Mouse (Mus musculus) forebrain, embryonic 14.5 days (tissue): ENCODE data around the gene Gm21970. TPM values are rescaled to one million over a fixed set of nuclear protein-coding genes. Genes with fewer than 3 reads are reported as not detected.

Source experiments
- ATAC-seq: fragments of 200-750 bp; cut with Nextera tagmentation; 2 replicates; pipeline ENCODE4 v1.8.0; 2017; ENCODE audit warnings: mild to moderate bottlenecking, moderate library complexity
- DNase-seq: peaks from one replicate; pipeline ENCODE4 v3.0.0-alpha.2; 2015; ENCODE audit warnings: low spot score
- H3K27ac ChIP-seq: fragments of 300-500 bp; sonication (generic); 2 replicates; pipeline ENCODE4 v1.5.1; 2014; ENCODE audit warnings: low read depth, mild to moderate bottlenecking, control low read depth, low read length, moderate library complexity
- H3K27me3 ChIP-seq: fragments of 300-500 bp; sonication (generic); replicated peaks from 2 replicates; pipeline ENCODE4 v1.6.1; 2014; ENCODE audit warnings: low read length, control low read depth, mixed read lengths; ENCODE audit not compliant: control insufficient read depth, insufficient read depth
- H3K36me3 ChIP-seq: fragments of 300-500 bp; sonication (generic); 2 replicates; pipeline ENCODE4 v1.6.1; 2014; ENCODE audit warnings: low read length, control low read depth; ENCODE audit not compliant: control insufficient read depth, insufficient read depth
- H3K4me1 ChIP-seq: fragments of 300-500 bp; sonication (generic); 2 replicates; pipeline ENCODE4 v1.6.1; 2014; ENCODE audit warnings: antibody characterized with exemption, low read length, control low read depth; ENCODE audit not compliant: control insufficient read depth, insufficient read depth
- H3K4me2 ChIP-seq: fragments of 300-500 bp; sonication (generic); 2 replicates; pipeline ENCODE4 v1.6.1; 2014; ENCODE audit warnings: mild to moderate bottlenecking, control low read depth, low read length
- H3K4me3 ChIP-seq: fragments of 300-500 bp; sonication (generic); 2 replicates; pipeline ENCODE4 v1.5.1; 2014; ENCODE audit warnings: low read depth, low read length, control low read depth
- H3K9ac ChIP-seq: fragments of 300-500 bp; sonication (generic); 2 replicates; pipeline ENCODE4 v1.6.1; 2014; ENCODE audit warnings: mild to moderate bottlenecking, low read length, control low read depth, moderate library complexity
- H3K9me3 ChIP-seq: fragments of 300-500 bp; sonication (generic); replicated peaks from 2 replicates; pipeline ENCODE4 v1.6.1; 2016; ENCODE audit warnings: low read length, control low read depth, mixed read lengths; ENCODE audit not compliant: control insufficient read depth
- WGBS: fragments of 180-500 bp; shearing (Covaris S2); extraction: QIAGEN DNeasy Blood & Tissue Kit; methylation state at CpG from one replicate; pipeline ENCODE4 v1.1.7; 2014; 5-methylcytosine and 5-hydroxymethylcytosine counted together
- polyA plus RNA-seq: library from polyadenylated mRNA; unstranded; fragments of >200 nt; fragmentation: Nextera tagmentation; extraction: Ambion mirVana; gene quantifications from 2 replicates; pipeline ENCODE4 v1.2.1, GENCODE M21; 2014

The Gm21970 gene
- polyA plus RNA-seq, 1 experiment from 2014 or later, result not detected

- no peaks in the 10 kb centered on the region for H3K27me3 ChIP-seq
- H3K9me3 ChIP-seq, result no peaks in the 10 kb centered on the region
- no peaks in the 10 kb centered on the region for H3K36me3 ChIP-seq
- no peak overlapping the region for H3K27ac ChIP-seq
- 69% methylated on average over 8 of the region's 8 CpGs for WGBS
- no peak overlapping the region for H3K9ac ChIP-seq
- no peaks in the 10 kb centered on the region for H3K4me1 ChIP-seq
- H3K4me3 ChIP-seq, result no peak overlapping the region
- H3K4me2 ChIP-seq, result no peak overlapping the region
- no peak for ATAC-seq
- no peak for DNase-seq
Observed at GRCm38 (mm10) chr16:91446778-91447511, 55.4 kb downstream of the Gm21970 start.

GRCm38 (mm10) chr16:91447512-91447900 is 56.0 kb downstream of the Gm21970 start:
- 82% methylated on average over 6 of the region's 6 CpGs for WGBS
- no peak overlapping the region for H3K27ac ChIP-seq
- H3K9ac ChIP-seq, result no peak overlapping the region
- no peaks in the 10 kb centered on the region for H3K4me1 ChIP-seq
- no peak overlapping the region for H3K4me2 ChIP-seq
- DNase-seq (no peak), ATAC-seq (no peak)
- H3K36me3 ChIP-seq, result no peaks in the 10 kb centered on the region
- H3K4me3 ChIP-seq, result no peak overlapping the region
- H3K27me3 ChIP-seq, result no peaks in the 10 kb centered on the region
- H3K9me3 ChIP-seq, result no peaks in the 10 kb centered on the region

- Histone ChIP-seq H3K36me3 (no peaks in the 10 kb centered on the region), H3K27me3 (no peaks in the 10 kb centered on the region), H3K4me3 (no peak overlapping the region), H3K4me2 (no peak overlapping the region), H3K9me3 (no peaks in the 10 kb centered on the region), H3K27ac (no peak overlapping the region), H3K4me1 (no peaks in the 10 kb centered on the region), H3K9ac (no peak overlapping the region)
- DNase-seq, result no peak
- no peak for ATAC-seq
- 93% methylated on average over 5 of the region's 5 CpGs for WGBS
Observed at GRCm38 (mm10) chr16:91448088-91448487, 56.6 kb downstream of the Gm21970 start.

- Histone ChIP-seq H3K4me3 (no peak overlapping the region), H3K4me1 (no peaks in the 10 kb centered on the region), H3K36me3 (no peaks in the 10 kb centered on the region), H3K4me2 (no peak overlapping the region), H3K9me3 (no peaks in the 10 kb centered on the region), H3K9ac (no peak overlapping the region), H3K27ac (no peak overlapping the region), H3K27me3 (no peaks in the 10 kb centered on the region)
- ATAC-seq (no peak), DNase-seq (no peak)
- WGBS, result 87% methylated on average over 7 of the region's 7 CpGs
Observed at GRCm38 (mm10) chr16:91448895-91449294, 57.4 kb downstream of the Gm21970 start.

GRCm38 (mm10) chr16:91450137-91451064 is 58.9 kb downstream of the Gm21970 start:
- Histone ChIP-seq H3K9ac (no peak overlapping the region), H3K27me3 (no peaks in the 10 kb centered on the region), H3K4me2 (no peak overlapping the region), H3K27ac (no peak overlapping the region), H3K9me3 (no peaks in the 10 kb centered on the region), H3K4me3 (no peak overlapping the region), H3K36me3 (no peaks in the 10 kb centered on the region), H3K4me1 (no peaks in the 10 kb centered on the region)
- ATAC-seq (no peak), DNase-seq (no peak)
- WGBS, result 84% methylated on average over 12 of the region's 12 CpGs

- H3K9ac ChIP-seq, result no peak overlapping the region
- DNase-seq, result no peak
- no peak overlapping the region for H3K27ac ChIP-seq
- no peaks in the 10 kb centered on the region for H3K27me3 ChIP-seq
- H3K4me2 ChIP-seq, result no peak overlapping the region
- H3K4me1 ChIP-seq, result no peaks in the 10 kb centered on the region
- no peaks in the 10 kb centered on the region for H3K36me3 ChIP-seq
- H3K4me3 ChIP-seq, result no peak overlapping the region
- 98% methylated on average over 2 of the region's 2 CpGs for WGBS
- H3K9me3 ChIP-seq, result no peaks in the 10 kb centered on the region
- no peak for ATAC-seq
Observed at GRCm38 (mm10) chr16:91451949-91452348, 60.4 kb downstream of the Gm21970 start.

- H3K4me1 ChIP-seq, result no peaks in the 10 kb centered on the region
- ATAC-seq (no peak), DNase-seq (no peak)
- no peaks in the 10 kb centered on the region for H3K9me3 ChIP-seq
- H3K9ac ChIP-seq, result no peak overlapping the region
- no peak overlapping the region for H3K4me2 ChIP-seq
- no peak overlapping the region for H3K4me3 ChIP-seq
- no peak overlapping the region for H3K27ac ChIP-seq
- no peaks in the 10 kb centered on the region for H3K27me3 ChIP-seq
- WGBS, result 79% methylated on average over 6 of the region's 6 CpGs
- no peaks in the 10 kb centered on the region for H3K36me3 ChIP-seq
Observed at GRCm38 (mm10) chr16:91452363-91452896, 60.9 kb downstream of the Gm21970 start.

- H3K4me1 ChIP-seq, result peaks cover 3% of the 10 kb centered on the region; the same call in 1 of the 2 replicates
- no peak overlapping the region for H3K4me2 ChIP-seq
- H3K27me3 ChIP-seq, result no peaks in the 10 kb centered on the region
- no peak overlapping the region for H3K27ac ChIP-seq
- H3K36me3 ChIP-seq, result no peaks in the 10 kb centered on the region
- no peak overlapping the region for H3K9ac ChIP-seq
- ATAC-seq (no peak), DNase-seq (no peak)
- no peaks in the 10 kb centered on the region for H3K9me3 ChIP-seq
- WGBS, result 76% methylated on average over 4 of the region's 4 CpGs
- H3K4me3 ChIP-seq, result no peak overlapping the region
Observed at GRCm38 (mm10) chr16:91455868-91456267, 64.3 kb downstream of the Gm21970 start.
